Mouse (Mus musculus): ENCODE results near the gene Supt6. TPM values are rescaled to one million over a fixed set of nuclear protein-coding genes. Genes with fewer than 3 reads are reported as not detected.

Gene Supt6
- polyA plus RNA-seq, 1 experiment from 2014 or later, result 26.2 TPM

DNA sequence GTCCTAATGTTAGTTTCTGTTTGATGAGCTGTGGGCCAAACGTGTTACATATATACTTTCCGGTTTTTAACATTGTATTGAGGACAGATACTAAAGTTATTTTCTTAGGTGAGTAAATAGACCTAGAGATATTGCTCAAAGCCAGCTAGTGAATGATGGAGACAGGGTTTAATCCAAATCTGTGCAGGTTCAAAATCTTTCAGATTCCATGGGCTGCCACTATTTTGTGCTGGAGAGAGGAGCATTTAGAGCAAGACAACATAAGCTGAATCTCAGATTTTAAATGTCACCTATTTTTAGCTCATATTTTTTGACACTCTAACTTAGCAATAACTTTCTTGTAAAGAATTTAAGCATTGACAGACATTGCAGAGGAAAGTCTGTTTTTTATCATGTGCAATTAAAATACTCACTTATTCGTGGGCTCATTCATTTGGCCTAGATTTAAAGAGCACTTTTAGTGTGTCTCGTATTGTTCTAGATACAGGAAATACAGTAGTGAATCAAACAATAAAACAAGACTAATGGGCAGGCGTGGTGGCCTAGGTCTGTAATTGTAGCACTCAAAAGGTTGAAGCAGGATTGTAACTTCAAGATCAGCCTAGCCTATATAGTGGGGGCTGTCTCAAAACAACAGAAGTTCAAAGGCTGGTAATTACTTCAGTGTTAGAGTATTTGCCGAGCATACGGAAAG, 678 bp upstream of the Supt6 start:
- H3K27ac ChIP-seq (ENCODE audit: low read depth, low read length), result peak overlapping the region; percentile 86; the same call in 1 of the 2 replicates
- DNase-seq (ENCODE audit: low spot score) (no peak), ATAC-seq (ENCODE audit: low FRiP score) (no peak)
- H3K9me3 ChIP-seq (ENCODE audit: control insufficient read depth, low read length), result no peaks in the 10 kb centered on the region
- no peaks in the 10 kb centered on the region for H3K36me3 ChIP-seq (ENCODE audit: control insufficient read depth, insufficient read depth, low read length)
- no peak overlapping the region; the same call in 1 of the 2 replicates for H3K9ac ChIP-seq (ENCODE audit: low read depth, low read length)
- H3K4me3 ChIP-seq (ENCODE audit: low read depth, low read length), result peak overlapping the region; percentile 99
- peak overlapping the region; percentile 42 for H3K4me2 ChIP-seq (replicated peaks; ENCODE audit: low read depth, low read length)
- peaks cover 3% of the 10 kb centered on the region; the same call in 1 of the 2 replicates for H3K4me1 ChIP-seq (replicated peaks; ENCODE audit: control insufficient read depth, insufficient read depth, low read length)
- WGBS, result 54% methylated on average over 7 of the region's 7 CpGs
- H3K27me3 ChIP-seq (ENCODE audit: control insufficient read depth, insufficient read depth, low read length), result no peaks in the 10 kb centered on the region

GRCm38 (mm10) chr11:78245261-78245626, 543 bp downstream of the Supt6 start:
- H3K4me3 ChIP-seq (ENCODE audit: low read depth, low read length), result peak overlapping the region; percentile 99
- DNase-seq (ENCODE audit: low spot score) (no peak), ATAC-seq (ENCODE audit: low FRiP score) (no peak)
- no peaks in the 10 kb centered on the region for H3K9me3 ChIP-seq (ENCODE audit: control insufficient read depth, low read length)
- H3K27ac ChIP-seq (ENCODE audit: low read depth, low read length), result peak overlapping the region; percentile 86; the same call in 1 of the 2 replicates
- H3K4me1 ChIP-seq (replicated peaks; ENCODE audit: control insufficient read depth, insufficient read depth, low read length), result peaks cover 3% of the 10 kb centered on the region; the same call in 1 of the 2 replicates
- peak overlapping the region; percentile 42 for H3K4me2 ChIP-seq (replicated peaks; ENCODE audit: low read depth, low read length)
- 2% methylated on average over 19 of the region's 19 CpGs for WGBS
- no peaks in the 10 kb centered on the region for H3K36me3 ChIP-seq (ENCODE audit: control insufficient read depth, insufficient read depth, low read length)
- H3K27me3 ChIP-seq (ENCODE audit: control insufficient read depth, insufficient read depth, low read length), result no peaks in the 10 kb centered on the region
- H3K9ac ChIP-seq (ENCODE audit: low read depth, low read length), result peak overlapping the region; percentile 96

GRCm38 (mm10) chr11:78240193-78240857, 5.5 kb downstream of the Supt6 start:
- H3K36me3 ChIP-seq (ENCODE audit: control insufficient read depth, insufficient read depth, low read length), result no peaks in the 10 kb centered on the region
- no peak for DNase-seq (ENCODE audit: low spot score)
- no peaks in the 10 kb centered on the region for H3K9me3 ChIP-seq (ENCODE audit: control insufficient read depth, low read length)
- no peak for ATAC-seq (ENCODE audit: low FRiP score)
- H3K4me3 ChIP-seq (ENCODE audit: low read depth, low read length), result no peak overlapping the region
- no peak overlapping the region for H3K27ac ChIP-seq (ENCODE audit: low read depth, low read length)
- H3K4me1 ChIP-seq (replicated peaks; ENCODE audit: control insufficient read depth, insufficient read depth, low read length), result no peaks in the 10 kb centered on the region; the same call in 1 of the 2 replicates
- H3K4me2 ChIP-seq (replicated peaks; ENCODE audit: low read depth, low read length), result no peak overlapping the region
- H3K27me3 ChIP-seq (ENCODE audit: control insufficient read depth, insufficient read depth, low read length), result no peaks in the 10 kb centered on the region
- H3K9ac ChIP-seq (ENCODE audit: low read depth, low read length), result no peak overlapping the region
- WGBS, result 89% methylated on average over 9 of the region's 9 CpGs

- H3K4me2 ChIP-seq (replicated peaks; ENCODE audit: low read depth, low read length), result no peak overlapping the region
- peaks cover 18% of the 10 kb centered on the region for H3K36me3 ChIP-seq (ENCODE audit: control insufficient read depth, insufficient read depth, low read length)
- no peak for ATAC-seq (ENCODE audit: low FRiP score)
- no peak for DNase-seq (ENCODE audit: low spot score)
- no peak overlapping the region for H3K27ac ChIP-seq (ENCODE audit: low read depth, low read length)
- no peak overlapping the region for H3K9ac ChIP-seq (ENCODE audit: low read depth, low read length)
- no peaks in the 10 kb centered on the region for H3K9me3 ChIP-seq (ENCODE audit: control insufficient read depth, low read length)
- no peaks in the 10 kb centered on the region for H3K4me1 ChIP-seq (replicated peaks; ENCODE audit: control insufficient read depth, insufficient read depth, low read length)
- no peaks in the 10 kb centered on the region for H3K27me3 ChIP-seq (ENCODE audit: control insufficient read depth, insufficient read depth, low read length)
- H3K4me3 ChIP-seq (ENCODE audit: low read depth, low read length), result no peak overlapping the region
- 94% methylated on average over 6 of the region's 6 CpGs for WGBS
Observed at GRCm38 (mm10) chr11:78231518-78231917, 14.3 kb downstream of the Supt6 start.

DNA sequence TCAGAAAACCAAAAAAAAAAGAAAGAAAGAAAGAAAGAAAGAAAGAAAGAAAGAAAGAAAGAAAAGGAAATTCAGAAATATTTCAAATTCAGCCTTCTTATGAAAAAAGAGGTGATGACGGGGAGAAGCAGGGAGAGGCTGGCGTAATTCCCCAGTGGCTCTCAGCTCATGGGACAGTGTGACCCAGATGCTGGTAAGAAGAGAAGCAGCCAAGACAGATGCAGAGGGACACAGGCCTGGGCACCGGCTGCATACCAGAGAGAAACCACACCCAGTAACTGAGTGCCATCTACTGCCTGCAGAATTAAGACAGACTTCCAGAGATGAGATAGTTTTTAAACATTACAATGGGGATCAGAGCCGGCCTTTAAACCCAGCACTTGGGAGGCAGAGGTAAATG, 22.2 kb downstream of the Supt6 start:
- Histone ChIP-seq H3K9ac (ENCODE audit: low read depth, low read length) (no peak overlapping the region), H3K4me3 (ENCODE audit: low read depth, low read length) (no peak overlapping the region), H3K36me3 (ENCODE audit: control insufficient read depth, insufficient read depth, low read length) (peaks cover 36% of the 10 kb centered on the region), H3K27ac (ENCODE audit: low read depth, low read length) (no peak overlapping the region), H3K4me2 (replicated peaks; ENCODE audit: low read depth, low read length) (no peak overlapping the region), H3K27me3 (ENCODE audit: control insufficient read depth, insufficient read depth, low read length) (no peaks in the 10 kb centered on the region), H3K4me1 (replicated peaks; ENCODE audit: control insufficient read depth, insufficient read depth, low read length) (no peaks in the 10 kb centered on the region), H3K9me3 (ENCODE audit: control insufficient read depth, low read length) (no peaks in the 10 kb centered on the region)
- DNase-seq (ENCODE audit: low spot score) (no peak), ATAC-seq (ENCODE audit: low FRiP score) (no peak)
- WGBS, result 91% methylated on average over 4 of the region's 4 CpGs

- 91% methylated on average over 11 of the region's 11 CpGs for WGBS
- Histone ChIP-seq H3K4me3 (ENCODE audit: low read depth, low read length) (no peak overlapping the region), H3K27ac (ENCODE audit: low read depth, low read length) (no peak overlapping the region), H3K4me2 (replicated peaks; ENCODE audit: low read depth, low read length) (no peak overlapping the region), H3K36me3 (ENCODE audit: control insufficient read depth, insufficient read depth, low read length) (peaks cover 34% of the 10 kb centered on the region), H3K9ac (ENCODE audit: low read depth, low read length) (no peak overlapping the region), H3K4me1 (replicated peaks; ENCODE audit: control insufficient read depth, insufficient read depth, low read length) (no peaks in the 10 kb centered on the region), H3K27me3 (ENCODE audit: control insufficient read depth, insufficient read depth, low read length) (no peaks in the 10 kb centered on the region), H3K9me3 (ENCODE audit: control insufficient read depth, low read length) (no peaks in the 10 kb centered on the region)
- DNase-seq (ENCODE audit: low spot score) (no peak), ATAC-seq (ENCODE audit: low FRiP score) (no peak)
Observed at GRCm38 (mm10) chr11:78215709-78216317, 30.0 kb downstream of the Supt6 start.

DNA sequence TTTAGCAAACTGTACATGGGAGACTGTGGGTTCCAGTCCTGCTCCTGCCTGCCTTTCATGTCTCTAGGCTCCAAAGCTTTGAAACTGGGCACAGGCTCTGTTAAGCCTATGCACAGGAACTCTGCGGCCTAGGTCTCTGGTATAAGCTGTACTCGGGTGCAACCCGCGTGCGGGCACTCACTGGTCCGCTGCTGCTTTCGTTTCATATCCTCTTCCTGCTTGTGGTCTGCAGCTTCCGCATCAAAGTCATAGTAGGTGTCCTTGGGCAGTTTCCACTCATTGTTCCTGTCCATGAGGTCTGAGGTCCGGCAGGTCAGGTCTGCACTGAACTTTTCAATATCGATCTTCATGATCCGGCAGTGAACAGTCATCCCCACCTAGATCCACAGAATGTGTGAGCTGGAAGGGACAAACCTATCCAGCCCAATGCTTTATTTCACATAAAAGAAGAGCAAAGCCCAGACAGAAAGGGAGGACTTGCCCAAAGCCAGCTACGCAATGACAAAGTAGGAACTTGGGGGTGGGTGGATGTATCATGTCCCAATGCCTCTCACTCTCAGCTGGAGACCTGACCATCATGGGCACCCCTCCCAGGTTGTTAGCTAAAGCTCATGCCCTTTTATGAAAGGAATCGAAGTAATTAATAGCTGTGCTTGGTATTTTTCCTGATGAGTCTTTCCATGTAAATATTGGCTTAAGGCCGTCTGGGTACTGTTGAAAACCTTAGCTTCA, 32.5 kb downstream of the Supt6 start:
- Histone ChIP-seq H3K9ac (ENCODE audit: low read depth, low read length) (no peak overlapping the region), H3K27me3 (ENCODE audit: control insufficient read depth, insufficient read depth, low read length) (no peaks in the 10 kb centered on the region), H3K4me3 (ENCODE audit: low read depth, low read length) (no peak overlapping the region), H3K27ac (ENCODE audit: low read depth, low read length) (no peak overlapping the region), H3K4me1 (replicated peaks; ENCODE audit: control insufficient read depth, insufficient read depth, low read length) (no peaks in the 10 kb centered on the region), H3K9me3 (ENCODE audit: control insufficient read depth, low read length) (no peaks in the 10 kb centered on the region), H3K4me2 (replicated peaks; ENCODE audit: low read depth, low read length) (no peak overlapping the region), H3K36me3 (ENCODE audit: control insufficient read depth, insufficient read depth, low read length) (peaks cover 40% of the 10 kb centered on the region)
- DNase-seq (ENCODE audit: low spot score) (no peak), ATAC-seq (ENCODE audit: low FRiP score) (no peak)
- WGBS, result 97% methylated on average over 14 of the region's 14 CpGs

- Histone ChIP-seq H3K9me3 (ENCODE audit: control insufficient read depth, low read length) (no peaks in the 10 kb centered on the region), H3K4me3 (ENCODE audit: low read depth, low read length) (no peak overlapping the region), H3K9ac (ENCODE audit: low read depth, low read length) (no peak overlapping the region), H3K4me1 (replicated peaks; ENCODE audit: control insufficient read depth, insufficient read depth, low read length) (no peaks in the 10 kb centered on the region), H3K27me3 (ENCODE audit: control insufficient read depth, insufficient read depth, low read length) (no peaks in the 10 kb centered on the region), H3K27ac (ENCODE audit: low read depth, low read length) (no peak overlapping the region), H3K36me3 (ENCODE audit: control insufficient read depth, insufficient read depth, low read length) (peaks cover 43% of the 10 kb centered on the region), H3K4me2 (replicated peaks; ENCODE audit: low read depth, low read length) (no peak overlapping the region)
- no peak for ATAC-seq (ENCODE audit: low FRiP score)
- WGBS, result 99% methylated on average over 5 of the region's 5 CpGs
- DNase-seq (ENCODE audit: low spot score), result no peak
Observed at GRCm38 (mm10) chr11:78211513-78211912, 34.3 kb downstream of the Supt6 start.
